Comparison of ENCODE assay signal across 23 mouse cellular contexts in the genomic region with DNA sequence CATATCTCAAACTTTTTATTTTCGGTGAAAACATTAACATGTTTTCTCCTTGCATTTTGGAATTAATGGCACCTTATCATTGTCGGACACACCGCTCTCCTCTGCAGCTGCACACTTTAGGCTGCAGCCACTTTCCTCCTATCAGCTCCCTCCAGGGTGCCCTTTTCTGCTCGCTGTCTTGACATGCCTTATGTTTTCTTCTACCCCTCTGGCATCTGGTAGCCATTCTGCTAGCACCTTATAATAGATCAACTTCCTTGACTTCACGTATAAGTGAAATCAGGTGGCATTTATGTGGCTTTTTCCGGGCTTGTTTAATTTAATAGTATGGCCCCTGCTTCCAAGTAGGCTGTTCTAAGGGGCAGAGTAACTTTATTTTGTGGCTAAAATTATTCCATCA.
DNase-seq lines count a peak whose midpoint lies in the region; ATAC-seq lines count a peak whose summit lies in the region.
"Had no signal": no experiment of that assay in that cellular context is flagged by ENCODE, and none has a peak within 500 bp of the region (broad histone marks: within the 10 kb centered on the region; RNA-seq: fewer than 3 reads in every experiment).

No protein-coding gene starts in this region.

- DNase-seq in intestine, embryonic 14.5 days (ENCODE audit: low spot score) = no peak
- DNase-seq in forelimb bud, embryonic 11.5 days (ENCODE audit: low read depth, low spot score) = peak; percentile 70
- no peak for DNase-seq in layer of hippocampus, adult 9-10 months (ENCODE audit: low spot score)
- DNase-seq in frontal cortex, postnatal 14 days (ENCODE audit: low spot score in 2 of 2) = no peak
- no peak for DNase-seq in kidney, postnatal 14 days
- no peak for DNase-seq in liver, embryonic 11.5 days (ENCODE audit: low spot score)
- DNase-seq: adrenal gland, postnatal 14 days; cerebellum, adult 11-12 months; cerebellum, adult 9-10 months; cerebellum, postnatal 25 days; gastrocnemius, postnatal 10 days; heart, adult 18-20 months; heart, postnatal 14 days had no signal

- H3K9ac ChIP-seq in intestine, embryonic 14.5 days (ENCODE audit: low read length) = no peak overlapping the region
- no peak overlapping the region for H3K9ac ChIP-seq in intestine, embryonic 15.5 days
- H3K9ac ChIP-seq in limb, embryonic 12.5 days (replicated peaks) = no peak overlapping the region
- no peak overlapping the region for H3K9ac ChIP-seq in liver, embryonic 11.5 days (ENCODE audit: low read depth, low read length)
- H3K9ac ChIP-seq: forebrain, embryonic 13.5 days; heart, embryonic 15.5 days; hindbrain, embryonic 13.5 days had no signal

- no peaks in the 10 kb centered on the region for H3K36me3 ChIP-seq in intestine, embryonic 14.5 days (ENCODE audit: control insufficient read depth, insufficient read depth, low read length)
- no peaks in the 10 kb centered on the region for H3K36me3 ChIP-seq in intestine, embryonic 15.5 days
- H3K36me3 ChIP-seq in limb, embryonic 12.5 days = no peaks in the 10 kb centered on the region
- no peaks in the 10 kb centered on the region for H3K36me3 ChIP-seq in liver, embryonic 11.5 days (ENCODE audit: control insufficient read depth, insufficient read depth, low read length)
- H3K36me3 ChIP-seq: heart, embryonic 10.5 days; heart, embryonic 15.5 days; hindbrain, embryonic 13.5 days had no signal

- 0 out of 2 replicates have a peak overlapping the region, but pooled peaks have one; percentile 16 for H3K27ac ChIP-seq in intestine, embryonic 14.5 days (ENCODE audit: low read depth)
- no peak overlapping the region for H3K27ac ChIP-seq in intestine, embryonic 15.5 days
- H3K27ac ChIP-seq in limb, embryonic 12.5 days = peak overlapping the region; percentile 31; the same call in 1 of the 2 replicates
- no peak overlapping the region for H3K27ac ChIP-seq in liver, embryonic 11.5 days (ENCODE audit: low read depth, low read length)
- H3K27ac ChIP-seq: forebrain, embryonic 13.5 days; heart, embryonic 10.5 days; heart, embryonic 15.5 days; hindbrain, embryonic 13.5 days; hindbrain, postnatal 0 days had no signal

- no peak for ATAC-seq in intestine, embryonic 14.5 days (replicated peaks; ENCODE audit: low FRiP score, low TSS enrichment, low read depth)
- ATAC-seq in intestine, embryonic 15.5 days = no peak
- peak; percentile 91; the same call in 1 of the 2 replicates for ATAC-seq in limb, embryonic 12.5 days (ENCODE audit: insufficient number of reproducible peaks, insufficient read depth, low FRiP score, low TSS enrichment, low read depth)
- ATAC-seq in liver, embryonic 11.5 days (replicated peaks; ENCODE audit: low FRiP score) = no peak
- ATAC-seq: activated CD4-positive, CD25-positive, alpha-beta regulatory T cell, adult 4 months; forebrain, embryonic 13.5 days; hindbrain, postnatal 0 days; Patski had no signal

- no peak overlapping the region for H3K4me2 ChIP-seq in intestine, embryonic 14.5 days (ENCODE audit: low read length)
- H3K4me2 ChIP-seq in intestine, embryonic 15.5 days (replicated peaks) = no peak overlapping the region
- H3K4me2 ChIP-seq in limb, embryonic 12.5 days = peak overlapping the region; percentile 26; the same call in 1 of the 2 replicates
- no peak overlapping the region for H3K4me2 ChIP-seq in liver, embryonic 11.5 days
- H3K4me2 ChIP-seq: forebrain, embryonic 13.5 days; heart, embryonic 15.5 days; hindbrain, embryonic 13.5 days had no signal

- H3K27me3 ChIP-seq in intestine, embryonic 14.5 days (replicated peaks; ENCODE audit: control insufficient read depth, insufficient read depth, low read length) = no peaks in the 10 kb centered on the region
- H3K27me3 ChIP-seq in intestine, embryonic 15.5 days (replicated peaks) = no peaks in the 10 kb centered on the region
- H3K27me3 ChIP-seq in limb, embryonic 12.5 days = no peaks in the 10 kb centered on the region
- no peaks in the 10 kb centered on the region for H3K27me3 ChIP-seq in liver, embryonic 11.5 days (replicated peaks; ENCODE audit: control insufficient read depth, insufficient read depth, low read length)
- H3K27me3 ChIP-seq: CH12.LX; forebrain, embryonic 13.5 days; heart, embryonic 15.5 days; hindbrain, embryonic 13.5 days; Patski had no signal

- 68% methylated on average over 6 of the region's 6 CpGs for WGBS in intestine, embryonic 14.5 days
- 69% methylated on average over 6 of the region's 6 CpGs for WGBS in intestine, embryonic 15.5 days
- WGBS in limb, embryonic 12.5 days = 27% methylated on average over 6 of the region's 6 CpGs
- 74% methylated on average over 6 of the region's 6 CpGs for WGBS in liver, embryonic 11.5 days

- H3K4me1 ChIP-seq in intestine, embryonic 14.5 days (replicated peaks; ENCODE audit: control insufficient read depth, insufficient read depth, low read length) = peaks cover 4% of the 10 kb centered on the region; the same call in 1 of the 2 replicates
- no peaks in the 10 kb centered on the region for H3K4me1 ChIP-seq in intestine, embryonic 15.5 days (replicated peaks)
- 0 out of 2 replicates have a peak, but pooled peaks cover 5% of the 10 kb centered on the region for H3K4me1 ChIP-seq in limb, embryonic 12.5 days (replicated peaks)
- H3K4me1 ChIP-seq in liver, embryonic 11.5 days (replicated peaks; ENCODE audit: control insufficient read depth, insufficient read depth, low read length) = no peaks in the 10 kb centered on the region
- H3K4me1 ChIP-seq: forebrain, embryonic 13.5 days; heart, embryonic 10.5 days; heart, embryonic 15.5 days; hindbrain, embryonic 13.5 days had no signal

- H3K9me3 ChIP-seq in intestine, embryonic 14.5 days (ENCODE audit: control insufficient read depth, low read length) = no peaks in the 10 kb centered on the region
- no peaks in the 10 kb centered on the region for H3K9me3 ChIP-seq in intestine, embryonic 15.5 days
- no peaks in the 10 kb centered on the region for H3K9me3 ChIP-seq in limb, embryonic 12.5 days
- H3K9me3 ChIP-seq in liver, embryonic 11.5 days (ENCODE audit: control insufficient read depth, low read length) = no peaks in the 10 kb centered on the region
- H3K9me3 ChIP-seq: forebrain, embryonic 13.5 days; heart, embryonic 10.5 days; heart, embryonic 15.5 days; hindbrain, embryonic 13.5 days had no signal

- H3K4me3 ChIP-seq in intestine, embryonic 14.5 days (ENCODE audit: low read depth, low read length) = no peak overlapping the region
- no peak overlapping the region for H3K4me3 ChIP-seq in intestine, embryonic 15.5 days (replicated peaks)
- H3K4me3 ChIP-seq in limb, embryonic 12.5 days (replicated peaks) = no peak overlapping the region
- no peak overlapping the region for H3K4me3 ChIP-seq in liver, embryonic 11.5 days (ENCODE audit: low read depth, low read length)
- H3K4me3 ChIP-seq: forebrain, embryonic 13.5 days; heart, embryonic 10.5 days; heart, embryonic 15.5 days; hindbrain, embryonic 13.5 days had no signal

Comparison
In these comparisons a context has a peak if more than half of its experiments do, and no peak if none do; other contexts are left out.
1. H3K27ac ChIP-seq: peak in intestine, embryonic 14.5 days (single experiment) and limb, embryonic 12.5 days (single experiment); none in intestine, embryonic 15.5 days (single experiment) and liver, embryonic 11.5 days (single experiment).